Mouse (Mus musculus) left cerebral cortex, postnatal 36 days (tissue): Measurements from ENCODE around the gene Spcs1. TPM values are rescaled to one million over a fixed set of nuclear protein-coding genes. Genes with fewer than 3 reads are reported as not detected.
A peak's percentile ranks its signal among the peaks of the same experiment; 100 is the strongest.

Experiments
- DNase-seq, 2 experiments: peaks; one replicate each; pipeline ENCODE4 v3.0.0; 2021 to 2022; ENCODE audit warnings: low spot score in 2 of 2, mixed read lengths in 1 of 2
- intact Hi-C: fragments of 180-260 bp; cut with DNase I; formaldehyde crosslinking; loops from one replicate; pipeline ENCODE4 v1.15.1; 2025
- total RNA-seq, 2 experiments: library from RNA; stranded (reverse); gene quantifications; 2 replicates each; pipeline ENCODE4 v1.2.3; 2021

The Spcs1 gene
- total RNA-seq, 2 experiments from 2014 or later, result 151 to 164 TPM

DNA sequence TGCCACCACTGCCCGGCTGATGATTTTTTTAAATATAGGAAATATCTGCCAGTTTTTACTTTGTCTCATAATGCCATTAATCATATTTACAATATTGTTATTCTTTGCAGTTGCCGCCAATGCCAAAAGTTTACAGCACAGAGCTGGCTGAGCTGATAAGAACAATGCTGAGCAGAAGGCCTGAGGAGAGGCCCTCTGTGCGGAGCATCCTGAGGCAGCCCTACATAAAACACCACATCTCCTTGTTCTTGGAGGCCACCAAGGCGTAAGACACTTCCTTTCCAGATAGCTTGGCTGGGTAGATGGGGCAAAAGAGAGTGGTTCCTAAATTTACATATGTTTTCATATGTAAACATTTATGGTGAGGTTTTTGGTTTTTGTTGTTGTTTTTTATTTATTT, 42.4 kb downstream of the Spcs1 start:
- no peak for DNase-seq
- intact Hi-C loops, result no loop called here

DNA sequence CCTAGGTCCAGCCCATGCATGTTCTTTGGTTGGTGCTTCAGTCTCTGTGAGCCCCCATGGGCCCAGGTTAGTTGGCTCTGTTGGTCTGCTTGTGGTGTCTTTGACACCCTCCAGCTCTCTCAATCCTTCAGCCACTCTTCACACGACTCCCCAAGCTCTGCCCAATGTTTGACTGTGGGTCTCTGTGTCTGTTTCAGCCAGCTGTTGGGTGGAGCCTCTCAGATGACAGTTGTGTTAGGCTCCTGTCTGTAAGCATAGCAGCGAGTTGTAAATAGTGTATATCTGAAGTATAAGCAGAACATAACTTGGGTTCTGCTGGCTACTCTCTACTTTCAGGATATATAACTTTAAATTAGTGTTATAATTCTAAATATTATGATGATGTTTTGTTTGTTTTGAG, 43.0 kb downstream of the Spcs1 start:
- intact Hi-C loops, result no loop called here
- no peak for DNase-seq

DNA sequence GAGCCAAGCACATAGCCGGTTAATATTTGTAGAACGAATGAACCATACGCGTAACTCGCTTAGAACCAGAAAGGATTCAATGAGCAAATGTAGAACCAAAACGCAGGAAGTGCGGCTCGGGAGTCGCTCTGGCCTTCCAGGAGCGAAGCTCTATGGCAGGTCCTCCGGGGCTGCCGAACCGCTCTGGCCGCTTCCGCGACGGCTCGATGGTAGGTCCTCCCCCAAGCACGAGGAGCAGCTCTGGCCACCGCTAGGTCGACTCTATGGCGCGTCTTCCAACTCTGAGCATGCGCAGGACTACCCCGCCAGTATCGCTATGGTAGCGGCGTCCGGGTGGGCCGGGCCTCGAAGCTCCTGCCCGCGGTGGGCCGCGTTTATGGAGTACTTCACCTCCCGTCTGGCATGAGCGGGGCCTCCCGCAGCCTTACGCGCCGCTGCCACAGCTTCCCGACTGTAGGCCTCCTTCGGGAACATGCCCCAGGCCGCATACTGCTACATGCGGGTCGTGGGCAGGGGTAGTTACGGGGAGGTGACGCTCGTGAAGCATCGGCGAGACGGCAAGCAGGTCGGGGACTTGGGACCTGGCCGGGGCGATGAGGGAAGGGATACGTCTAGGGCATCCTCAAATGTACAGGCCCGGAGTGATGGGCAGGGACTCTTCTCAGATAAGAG, 50.2 kb downstream of the Spcs1 start, which contains the start of gene Nek4:
Gene Nek4, plus strand, starts transcription at position 224 of the 672 bp plus-strand sequence.
- DNase-seq, result peak; percentile 97 to 98
- intact Hi-C loops, result loop anchor here (2.0 kb wide), 2 partner anchors 50 to 84 kb away; partner anchors contain the start of genes Glt8d1 and Spcs1

DNA sequence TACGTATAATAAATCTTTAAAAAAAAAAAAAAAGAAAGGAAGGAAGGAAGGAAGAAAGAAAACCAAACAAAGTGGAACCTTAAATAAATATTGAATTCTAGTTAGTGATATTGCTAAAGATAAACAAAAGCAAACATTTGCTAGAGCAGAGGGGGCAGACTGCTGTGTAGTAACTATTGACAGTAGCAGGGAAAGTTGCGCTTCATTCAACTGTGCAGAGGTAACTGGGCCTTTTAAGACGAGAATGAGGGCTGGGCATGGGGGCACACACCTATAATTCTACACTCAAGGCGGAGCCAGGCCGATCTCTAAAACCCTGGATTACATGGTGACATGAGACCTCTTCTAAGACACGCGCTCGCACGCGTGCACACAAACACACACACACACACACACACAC, 51.5 kb downstream of the Spcs1 start:
- no peak for DNase-seq
- intact Hi-C loops, result loop anchor here (2.0 kb wide), 2 partner anchors 51 to 83 kb away; partner anchors contain the start of genes Glt8d1 and Spcs1

Other genes with a start within 250 kb of the Spcs1 start
- gene Tmem110, start 176.1 kb downstream of the Spcs1 start, total RNA-seq, result 10 to 100 TPM; 23.4 to 24.2 TPM
- gene Mustn1, start 122.5 kb downstream of the Spcs1 start, total RNA-seq, result 1 to 10 TPM; 3.0 to 4.5 TPM
- not detected for gene Itih4, start 115.2 kb downstream of the Spcs1 start, total RNA-seq
- gene Itih3, start 77.9 kb downstream of the Spcs1 start, total RNA-seq, result 10 to 100 TPM; 19.5 to 24.1 TPM
- not detected for gene Itih1, start 58.4 kb downstream of the Spcs1 start, total RNA-seq
- gene Nek4, start 50.3 kb downstream of the Spcs1 start, total RNA-seq, result 10 to 100 TPM; 17.0 to 19.8 TPM
- gene Glt8d1, start 272 bp downstream of the Spcs1 start, total RNA-seq, result 10 to 100 TPM; 27.9 to 43.2 TPM
- 10 to 100 TPM; 50.1 to 57.6 TPM for gene Pbrm1, start 17.5 kb upstream of the Spcs1 start, total RNA-seq
- 10 to 100 TPM; 41.8 to 53.9 TPM for gene Gnl3, start 17.5 kb upstream of the Spcs1 start, total RNA-seq
- gene Smim4, start 127.3 kb upstream of the Spcs1 start, total RNA-seq, result 10 to 100 TPM; 24.6 to 32.9 TPM
- 1 to 10 TPM; 2.8 to 4.6 TPM for gene Nt5dc2, start 129.4 kb upstream of the Spcs1 start, total RNA-seq
- gene Stab1, start 167.0 kb upstream of the Spcs1 start, total RNA-seq, result 10 to 100 TPM; 22.5 to 23.5 TPM
- gene Tnnc1, start 206.6 kb upstream of the Spcs1 start, total RNA-seq, result 100 to 1,000 TPM in 1 of 2 experiments, 10 to 100 TPM in 1; 41.9 to 150 TPM
- gene Nisch, start 215.3 kb upstream of the Spcs1 start, total RNA-seq, result 100 to 1,000 TPM; 373 to 412 TPM
- 1 to 10 TPM; 4.4 to 5.8 TPM for gene Sema3g, start 216.2 kb upstream of the Spcs1 start, total RNA-seq
- 1 to 10 TPM; 4.4 to 4.6 TPM for gene Phf7, start 249.6 kb upstream of the Spcs1 start, total RNA-seq
- 100 to 1,000 TPM; 144 to 148 TPM for gene Bap1, start 249.8 kb upstream of the Spcs1 start, total RNA-seq